Mouse (Mus musculus) stomach, embryonic 14.5 days (tissue): Measurements from ENCODE around the gene Dll4. TPM values are rescaled to one million over a fixed set of nuclear protein-coding genes. Genes with fewer than 3 reads are reported as not detected.

Experiments used
- ATAC-seq: fragments of 200-750 bp; cut with Nextera tagmentation; 2 replicates; pipeline ENCODE4 v1.8.0; 2017; ENCODE audit warnings: low read depth, moderate TSS enrichment; ENCODE audit not compliant: insufficient number of reproducible peaks, insufficient read depth, low FRiP score
- H3K27ac ChIP-seq: fragments of 300-500 bp; sonication (generic); 2 replicates; pipeline ENCODE4 v1.5.1; 2014; ENCODE audit warnings: mild to moderate bottlenecking, low read length, moderate library complexity, mixed read lengths
- H3K27me3 ChIP-seq: fragments of 300-500 bp; sonication (generic); 2 replicates; pipeline ENCODE4 v1.6.1; 2014; ENCODE audit warnings: low read length, control low read depth, mixed read lengths; ENCODE audit not compliant: control insufficient read depth, insufficient read depth
- H3K36me3 ChIP-seq: fragments of 300-500 bp; sonication (generic); 2 replicates; pipeline ENCODE4 v1.6.1; 2014; ENCODE audit warnings: mild to moderate bottlenecking, control low read depth, low read length, moderate library complexity, mixed read lengths; ENCODE audit not compliant: control insufficient read depth, insufficient read depth
- H3K4me1 ChIP-seq: fragments of 300-500 bp; sonication (generic); 2 replicates; pipeline ENCODE4 v1.6.1; 2014; ENCODE audit warnings: low read length, control low read depth, mixed read lengths; ENCODE audit not compliant: control insufficient read depth, insufficient read depth
- H3K4me2 ChIP-seq: fragments of 300-500 bp; sonication (generic); replicated peaks from 2 replicates; pipeline ENCODE4 v1.6.1; 2014; ENCODE audit warnings: low read depth, low read length, control low read depth
- H3K4me3 ChIP-seq: fragments of 300-500 bp; sonication (generic); 2 replicates; pipeline ENCODE4 v1.5.1; 2014; ENCODE audit warnings: low read depth, low read length, control low read depth
- H3K9ac ChIP-seq: fragments of 300-500 bp; sonication (generic); replicated peaks from 2 replicates; pipeline ENCODE4 v1.6.1; 2014; ENCODE audit warnings: low read depth, mild to moderate bottlenecking, control low read depth, low read length, moderate library complexity, mixed read lengths
- H3K9me3 ChIP-seq: fragments of 300-500 bp; sonication (generic); 2 replicates; pipeline ENCODE4 v1.6.1; 2016; ENCODE audit warnings: low read depth, low read length, control low read depth; ENCODE audit not compliant: control insufficient read depth
- WGBS: fragments of 180-500 bp; shearing (Covaris S2); extraction: QIAGEN DNeasy Blood & Tissue Kit; methylation state at CpG from one replicate; pipeline ENCODE4 v1.1.7; 2014; 5-methylcytosine and 5-hydroxymethylcytosine counted together
- polyA plus RNA-seq: library from polyadenylated mRNA; unstranded; fragments of >200 nt; fragmentation: Nextera tagmentation; extraction: Ambion mirVana; gene quantifications from 2 replicates; pipeline ENCODE4 v1.2.1, GENCODE M21; 2014

Gene Dll4
- polyA plus RNA-seq, 1 experiment from 2014 or later = 5.6 TPM

- H3K36me3 ChIP-seq = no peaks in the 10 kb centered on the region
- no peaks in the 10 kb centered on the region for H3K9me3 ChIP-seq
- H3K9ac ChIP-seq = peak overlapping the region; percentile 14; the same call in 1 of the 2 replicates
- peak overlapping the region; percentile 51 for H3K4me3 ChIP-seq
- H3K27me3 ChIP-seq = peaks cover 42% of the 10 kb centered on the region
- WGBS = under 1% methylated on average over 61 of the region's 61 CpGs
- H3K27ac ChIP-seq = peak overlapping the region; percentile 27; the same call in 1 of the 2 replicates
- H3K4me2 ChIP-seq = peak overlapping the region; percentile 92
- no peak for ATAC-seq
- H3K4me1 ChIP-seq = peaks cover 37% of the 10 kb centered on the region
These were observed 847 bp downstream of the Dll4 start for GRCm38 (mm10) chr2:119326161-119327101.

GRCm38 (mm10) chr2:119327102-119327480, 1.5 kb downstream of the Dll4 start:
- peak overlapping the region; percentile 92 for H3K4me2 ChIP-seq
- H3K4me1 ChIP-seq = peaks cover 31% of the 10 kb centered on the region
- no peaks in the 10 kb centered on the region for H3K36me3 ChIP-seq
- no peaks in the 10 kb centered on the region for H3K9me3 ChIP-seq
- H3K4me3 ChIP-seq = peak overlapping the region; percentile 51
- no peak for ATAC-seq
- WGBS = 0% methylated on average over 30 of the region's 30 CpGs
- H3K9ac ChIP-seq = peak overlapping the region; percentile 25; the same call in 1 of the 2 replicates
- peaks cover 36% of the 10 kb centered on the region for H3K27me3 ChIP-seq
- no peak overlapping the region; the same call in 1 of the 2 replicates for H3K27ac ChIP-seq

DNA sequence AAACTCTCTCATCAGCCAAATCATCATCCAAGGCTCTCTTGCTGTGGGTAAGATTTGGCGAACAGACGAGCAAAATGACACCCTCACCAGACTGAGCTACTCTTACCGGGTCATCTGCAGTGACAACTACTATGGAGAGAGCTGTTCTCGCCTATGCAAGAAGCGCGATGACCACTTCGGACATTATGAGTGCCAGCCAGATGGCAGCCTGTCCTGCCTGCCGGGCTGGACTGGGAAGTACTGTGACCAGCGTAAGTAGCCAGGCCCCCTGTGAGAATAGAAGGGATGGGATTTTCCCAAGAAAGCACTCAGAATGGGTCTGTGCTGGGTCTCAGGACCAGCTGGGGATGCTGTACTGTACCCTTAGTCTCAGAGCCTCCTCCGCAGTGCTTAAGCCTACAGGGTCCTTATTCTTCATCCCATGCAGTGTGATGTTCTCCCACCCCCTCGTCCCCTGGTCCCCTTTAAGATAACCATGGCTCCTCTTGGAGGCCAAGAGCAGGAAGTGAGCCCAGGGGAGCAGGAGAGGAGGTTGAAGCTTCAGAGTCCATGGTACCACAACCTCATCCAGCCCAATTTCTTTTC, 2.5 kb downstream of the Dll4 start:
- Histone ChIP-seq H3K9ac (0 out of 2 replicates have a peak overlapping the region, but pooled peaks have one; percentile 25), H3K36me3 (no peaks in the 10 kb centered on the region), H3K4me2 (peak overlapping the region; percentile 92; the same call in 1 of the 2 replicates), H3K4me3 (peak overlapping the region; percentile 51), H3K4me1 (peaks cover 23% of the 10 kb centered on the region), H3K27ac (no peak overlapping the region), H3K9me3 (no peaks in the 10 kb centered on the region), H3K27me3 (peaks cover 26% of the 10 kb centered on the region)
- ATAC-seq = no peak
- 30% methylated on average over 11 of the region's 11 CpGs for WGBS

DNA sequence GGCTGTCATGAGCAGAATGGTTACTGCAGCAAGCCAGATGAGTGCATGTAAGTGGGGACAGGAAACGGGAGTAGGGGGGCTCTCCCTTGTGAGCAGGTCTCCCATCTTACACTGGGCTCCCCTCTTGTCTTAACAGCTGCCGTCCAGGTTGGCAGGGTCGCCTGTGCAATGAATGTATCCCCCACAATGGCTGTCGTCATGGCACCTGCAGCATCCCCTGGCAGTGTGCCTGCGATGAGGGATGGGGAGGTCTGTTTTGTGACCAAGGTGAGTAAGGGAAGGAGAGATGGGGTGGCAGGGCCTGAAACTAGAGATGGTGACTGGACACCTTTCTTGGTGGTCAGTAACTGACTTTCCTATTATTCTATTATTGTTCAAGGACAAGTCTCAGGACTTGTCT, 3.0 kb downstream of the Dll4 start:
- 37% methylated on average over 5 of the region's 5 CpGs for WGBS
- no peaks in the 10 kb centered on the region for H3K36me3 ChIP-seq
- peaks cover 21% of the 10 kb centered on the region for H3K27me3 ChIP-seq
- H3K27ac ChIP-seq = no peak overlapping the region
- peak overlapping the region; percentile 92; the same call in 1 of the 2 replicates for H3K4me2 ChIP-seq
- H3K4me3 ChIP-seq = 0 out of 2 replicates have a peak overlapping the region, but pooled peaks have one; percentile 51
- H3K9me3 ChIP-seq = no peaks in the 10 kb centered on the region
- no peak for ATAC-seq
- no peak overlapping the region for H3K9ac ChIP-seq
- peaks cover 23% of the 10 kb centered on the region for H3K4me1 ChIP-seq

GRCm38 (mm10) chr2:119329123-119329817, 3.7 kb downstream of the Dll4 start:
- H3K9ac ChIP-seq = no peak overlapping the region
- no peaks in the 10 kb centered on the region for H3K36me3 ChIP-seq
- H3K27me3 ChIP-seq = peaks cover 15% of the 10 kb centered on the region
- peak; percentile 59; the same call in 1 of the 2 replicates for ATAC-seq
- no peak overlapping the region for H3K27ac ChIP-seq
- H3K9me3 ChIP-seq = no peaks in the 10 kb centered on the region
- WGBS = 49% methylated on average over 3 of the region's 3 CpGs
- H3K4me1 ChIP-seq = peaks cover 23% of the 10 kb centered on the region
- peak overlapping the region; percentile 16; the same call in 1 of the 2 replicates for H3K4me2 ChIP-seq
- H3K4me3 ChIP-seq = no peak overlapping the region

- no peaks in the 10 kb centered on the region for H3K36me3 ChIP-seq
- no peak overlapping the region for H3K27ac ChIP-seq
- peaks cover 12% of the 10 kb centered on the region for H3K4me1 ChIP-seq
- H3K4me2 ChIP-seq = no peak overlapping the region; the same call in 1 of the 2 replicates
- ATAC-seq = no peak
- 0 out of 2 replicates have a peak, but pooled peaks cover 7% of the 10 kb centered on the region for H3K27me3 ChIP-seq
- no peaks in the 10 kb centered on the region for H3K9me3 ChIP-seq
- no peak overlapping the region for H3K9ac ChIP-seq
- H3K4me3 ChIP-seq = no peak overlapping the region
- WGBS = 89% methylated on average over 8 of the region's 8 CpGs
These were observed 5.2 kb downstream of the Dll4 start for GRCm38 (mm10) chr2:119330795-119331194.

DNA sequence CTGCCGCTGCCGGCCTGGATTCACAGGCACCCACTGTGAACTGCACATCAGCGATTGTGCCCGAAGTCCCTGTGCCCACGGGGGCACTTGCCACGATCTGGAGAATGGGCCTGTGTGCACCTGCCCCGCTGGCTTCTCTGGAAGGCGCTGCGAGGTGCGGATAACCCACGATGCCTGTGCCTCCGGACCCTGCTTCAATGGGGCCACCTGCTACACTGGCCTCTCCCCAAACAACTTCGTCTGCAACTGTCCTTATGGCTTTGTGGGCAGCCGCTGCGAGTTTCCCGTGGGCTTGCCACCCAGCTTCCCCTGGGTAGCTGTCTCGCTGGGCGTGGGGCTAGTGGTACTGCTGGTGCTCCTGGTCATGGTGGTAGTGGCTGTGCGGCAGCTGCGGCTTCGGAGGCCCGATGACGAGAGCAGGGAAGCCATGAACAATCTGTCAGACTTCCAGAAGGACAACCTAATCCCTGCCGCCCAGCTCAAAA, 6.6 kb downstream of the Dll4 start:
- H3K27ac ChIP-seq = no peak overlapping the region
- WGBS = 73% methylated on average over 24 of the region's 24 CpGs
- H3K4me3 ChIP-seq = no peak overlapping the region
- ATAC-seq = no peak
- no peaks in the 10 kb centered on the region for H3K4me1 ChIP-seq
- no peak overlapping the region for H3K9ac ChIP-seq
- no peaks in the 10 kb centered on the region for H3K9me3 ChIP-seq
- 0 out of 2 replicates have a peak, but pooled peaks cover 3% of the 10 kb centered on the region for H3K27me3 ChIP-seq
- H3K36me3 ChIP-seq = no peaks in the 10 kb centered on the region
- H3K4me2 ChIP-seq = no peak overlapping the region

GRCm38 (mm10) chr2:119334135-119334534, 8.6 kb downstream of the Dll4 start:
- ATAC-seq = no peak
- H3K4me2 ChIP-seq = no peak overlapping the region

More at GRCm38 (mm10) chr2:119334135-119334534, 8.6 kb downstream of the Dll4 start:
- no peak overlapping the region for H3K27ac ChIP-seq
- H3K4me3 ChIP-seq = no peak overlapping the region
- H3K36me3 ChIP-seq = no peaks in the 10 kb centered on the region
- WGBS = 52% methylated on average over 1 of the region's 1 CpGs
- 0 out of 2 replicates have a peak, but pooled peaks cover 4% of the 10 kb centered on the region for H3K4me1 ChIP-seq
- H3K27me3 ChIP-seq = no peaks in the 10 kb centered on the region
- H3K9me3 ChIP-seq = no peaks in the 10 kb centered on the region
- H3K9ac ChIP-seq = no peak overlapping the region
